Mouse (Mus musculus) testis, postnatal 10 days (tissue): ENCODE measurements at regions not wholly inside any gene's neighbourhood (a gene's known extent, or its start where the extent isn't known, plus 50 kb on each side); places are given as distances from the start of the nearest gene placed in this dataset.

Experiments used
- DNase-seq: peaks from one replicate; pipeline ENCODE4 v3.0.0; 2021; ENCODE audit warnings: low spot score

- no peak for DNase-seq
Measured at GRCm38 (mm10) chr6:93393551-93393950, 450.3 kb upstream of the Adamts9 start.

GRCm38 (mm10) chr6:93392402-93392801 is 449.1 kb upstream of the Adamts9 start:
- DNase-seq = no peak

- no peak for DNase-seq
Measured at GRCm38 (mm10) chr6:93391166-93391565, 447.9 kb upstream of the Adamts9 start.

GRCm38 (mm10) chr6:93371341-93371740 is 428.0 kb upstream of the Adamts9 start:
- no peak for DNase-seq

GRCm38 (mm10) chr6:93363846-93364245 is 420.6 kb upstream of the Adamts9 start:
- DNase-seq = no peak

GRCm38 (mm10) chr6:93353353-93354125 is 410.2 kb upstream of the Adamts9 start:
- DNase-seq = no peak

- DNase-seq = no peak
Measured at GRCm38 (mm10) chr6:93349936-93350700, 406.8 kb upstream of the Adamts9 start.

GRCm38 (mm10) chr6:93348141-93348540 is 404.8 kb upstream of the Adamts9 start:
- DNase-seq = no peak

GRCm38 (mm10) chr6:93328683-93329082 is 385.4 kb upstream of the Adamts9 start:
- DNase-seq = no peak

GRCm38 (mm10) chr6:93327930-93328329 is 384.6 kb upstream of the Adamts9 start:
- no peak for DNase-seq

- no peak for DNase-seq
Measured at GRCm38 (mm10) chr6:93323881-93324280, 380.6 kb upstream of the Adamts9 start.

GRCm38 (mm10) chr6:93314625-93315024 is 371.3 kb upstream of the Adamts9 start:
- DNase-seq = no peak

- DNase-seq = no peak
Measured at GRCm38 (mm10) chr6:93305176-93305575, 361.9 kb upstream of the Adamts9 start.

GRCm38 (mm10) chr6:93297975-93298374 is 354.7 kb upstream of the Adamts9 start:
- no peak for DNase-seq

GRCm38 (mm10) chr6:93291711-93292110 is 348.4 kb upstream of the Adamts9 start:
- DNase-seq = no peak

- no peak for DNase-seq
Measured at GRCm38 (mm10) chr6:93288421-93288820, 345.1 kb upstream of the Adamts9 start.

- DNase-seq = no peak
Measured at GRCm38 (mm10) chr6:93285796-93286195, 342.5 kb upstream of the Adamts9 start.

- DNase-seq = no peak
Measured at GRCm38 (mm10) chr6:93281530-93281929, 338.2 kb upstream of the Adamts9 start.

- DNase-seq = no peak
Measured at GRCm38 (mm10) chr6:93273917-93274513, 330.7 kb upstream of the Adamts9 start.

- DNase-seq = no peak
Measured at GRCm38 (mm10) chr6:93272206-93272605, 328.9 kb upstream of the Adamts9 start.

GRCm38 (mm10) chr6:93266826-93267225 is 323.5 kb upstream of the Adamts9 start:
- DNase-seq = no peak

GRCm38 (mm10) chr6:93265164-93265563 is 321.9 kb upstream of the Adamts9 start:
- no peak for DNase-seq

GRCm38 (mm10) chr6:93260827-93261226 is 317.5 kb upstream of the Adamts9 start:
- no peak for DNase-seq
